Mouse (Mus musculus) cerebellum, postnatal 14 days (tissue): ENCODE measurements around the gene Ppm1m.

Experiments used
- DNase-seq, 2 experiments: peaks; one replicate each; pipeline ENCODE4 v3.0.0; 2021; ENCODE audit warnings: mixed read lengths in 2 of 2

Gene Ppm1m

GRCm38 (mm10) chr9:106216971-106217370 is 17.4 kb upstream of the Ppm1m start:
- DNase-seq: no peak

GRCm38 (mm10) chr9:106215341-106216125 is 16.0 kb upstream of the Ppm1m start:
- no peak for DNase-seq

- peak in 1 of 2 experiments; percentile 47 for DNase-seq
Observed at GRCm38 (mm10) chr9:106212594-106212981, 13.0 kb upstream of the Ppm1m start.

- DNase-seq: peak; percentile 93 to 95
Observed at GRCm38 (mm10) chr9:106211680-106212593, 12.4 kb upstream of the Ppm1m start.

- DNase-seq: no peak
Observed at GRCm38 (mm10) chr9:106210853-106211609, 11.5 kb upstream of the Ppm1m start.

GRCm38 (mm10) chr9:106209954-106210353 is 10.4 kb upstream of the Ppm1m start:
- peak in 1 of 2 experiments; percentile 46 for DNase-seq

GRCm38 (mm10) chr9:106208181-106208580 is 8.6 kb upstream of the Ppm1m start:
- DNase-seq: no peak

GRCm38 (mm10) chr9:106206515-106206914 is 7.0 kb upstream of the Ppm1m start:
- no peak for DNase-seq

GRCm38 (mm10) chr9:106205713-106206290 is 6.3 kb upstream of the Ppm1m start:
- no peak for DNase-seq

GRCm38 (mm10) chr9:106203990-106204851 is 4.7 kb upstream of the Ppm1m start:
- DNase-seq: peak; percentile 85 to 87

GRCm38 (mm10) chr9:106202819-106203636 is 3.5 kb upstream of the Ppm1m start, which contains the start of gene Twf2:
Twf2 (plus strand) TSS chr9:106203108.
- DNase-seq: peak; percentile 92 to 97

GRCm38 (mm10) chr9:106201895-106202294 is 2.3 kb upstream of the Ppm1m start:
- DNase-seq: no peak

GRCm38 (mm10) chr9:106198962-106199458 is 536 bp downstream of the Ppm1m start:
- peak; percentile 51 to 56 for DNase-seq

GRCm38 (mm10) chr9:106197732-106198131 is 1.8 kb downstream of the Ppm1m start:
- DNase-seq: no peak

GRCm38 (mm10) chr9:106197081-106197713 is 2.3 kb downstream of the Ppm1m start:
- DNase-seq: no peak

- DNase-seq: peak; percentile 83 to 84
Observed at GRCm38 (mm10) chr9:106195693-106196092, 3.9 kb downstream of the Ppm1m start.

- DNase-seq: peak; percentile 61 to 80
Observed at GRCm38 (mm10) chr9:106193930-106194807, 5.4 kb downstream of the Ppm1m start.

- no peak for DNase-seq
Observed at GRCm38 (mm10) chr9:106192998-106193397, 6.5 kb downstream of the Ppm1m start.

GRCm38 (mm10) chr9:106192024-106192423 is 7.5 kb downstream of the Ppm1m start:
- DNase-seq: no peak
